16 mouse cellular contexts compared by ENCODE assay signal in the genomic region with DNA sequence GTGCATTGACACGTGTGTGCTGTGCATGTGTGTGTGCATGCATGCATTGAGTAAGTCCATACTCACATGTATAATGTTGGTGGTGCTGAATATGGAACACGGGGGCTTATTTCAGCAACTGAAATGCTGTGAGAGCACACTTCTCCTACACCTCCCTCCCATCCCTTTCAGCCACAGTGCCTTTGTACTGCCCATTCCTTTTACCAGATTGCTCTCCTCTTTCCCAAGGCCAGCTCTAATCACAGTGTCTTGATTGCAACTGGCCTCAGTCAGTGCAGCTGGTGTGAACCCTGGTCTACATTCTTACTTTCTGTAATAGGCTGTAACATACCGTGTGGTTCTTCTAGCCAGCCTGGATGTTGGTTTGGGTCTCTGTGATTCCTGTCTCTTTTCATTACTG. TPM values are rescaled to one million over a fixed set of nuclear protein-coding genes. Genes with fewer than 3 reads are reported as not detected.
"Had no signal": no experiment of that assay in that cellular context is flagged by ENCODE, and none has a peak within 500 bp of the region (broad histone marks: within the 10 kb centered on the region; RNA-seq: fewer than 3 reads in every experiment).

No protein-coding gene starts in this region.

- H3K27me3 ChIP-seq: neural tube, embryonic 15.5 days; stomach, embryonic 15.5 days had no signal

- H3K9me3 ChIP-seq: neural tube, embryonic 15.5 days; stomach, embryonic 15.5 days had no signal

- DNase-seq: retina, postnatal 1 day; right cerebral cortex, adult 18-20 months; right cerebral cortex, postnatal 14 days; right cerebral cortex, postnatal 25 days; right cerebral cortex, postnatal 4 days; spleen, adult 18-20 months; thymus, adult 18-20 months; thymus, adult 2 months; thymus, postnatal 14 days; thymus, postnatal 25 days; thymus, postnatal 36 days; thymus, postnatal 4 days had no signal

- H3K36me3 ChIP-seq: neural tube, embryonic 15.5 days; stomach, embryonic 15.5 days had no signal

- H3K27ac ChIP-seq: neural tube, embryonic 15.5 days; stomach, embryonic 15.5 days; stomach, postnatal 0 days had no signal

- H3K4me2 ChIP-seq: neural tube, embryonic 15.5 days; stomach, embryonic 15.5 days had no signal

- H3K9ac ChIP-seq: neural tube, embryonic 15.5 days; stomach, embryonic 15.5 days had no signal

- H3K4me3 ChIP-seq: neural tube, embryonic 15.5 days; stomach, embryonic 15.5 days had no signal

- H3K4me1 ChIP-seq: neural tube, embryonic 15.5 days; stomach, embryonic 15.5 days had no signal

RNA-seq across cellular contexts. Expression of a gene that starts 41.5 kb away (rescaled TPM):
- total RNA-seq: neutrophil, adult 5-6 weeks had no signal
